Comparison of ENCODE assay signal across 9 mouse cellular contexts in the genomic region with DNA sequence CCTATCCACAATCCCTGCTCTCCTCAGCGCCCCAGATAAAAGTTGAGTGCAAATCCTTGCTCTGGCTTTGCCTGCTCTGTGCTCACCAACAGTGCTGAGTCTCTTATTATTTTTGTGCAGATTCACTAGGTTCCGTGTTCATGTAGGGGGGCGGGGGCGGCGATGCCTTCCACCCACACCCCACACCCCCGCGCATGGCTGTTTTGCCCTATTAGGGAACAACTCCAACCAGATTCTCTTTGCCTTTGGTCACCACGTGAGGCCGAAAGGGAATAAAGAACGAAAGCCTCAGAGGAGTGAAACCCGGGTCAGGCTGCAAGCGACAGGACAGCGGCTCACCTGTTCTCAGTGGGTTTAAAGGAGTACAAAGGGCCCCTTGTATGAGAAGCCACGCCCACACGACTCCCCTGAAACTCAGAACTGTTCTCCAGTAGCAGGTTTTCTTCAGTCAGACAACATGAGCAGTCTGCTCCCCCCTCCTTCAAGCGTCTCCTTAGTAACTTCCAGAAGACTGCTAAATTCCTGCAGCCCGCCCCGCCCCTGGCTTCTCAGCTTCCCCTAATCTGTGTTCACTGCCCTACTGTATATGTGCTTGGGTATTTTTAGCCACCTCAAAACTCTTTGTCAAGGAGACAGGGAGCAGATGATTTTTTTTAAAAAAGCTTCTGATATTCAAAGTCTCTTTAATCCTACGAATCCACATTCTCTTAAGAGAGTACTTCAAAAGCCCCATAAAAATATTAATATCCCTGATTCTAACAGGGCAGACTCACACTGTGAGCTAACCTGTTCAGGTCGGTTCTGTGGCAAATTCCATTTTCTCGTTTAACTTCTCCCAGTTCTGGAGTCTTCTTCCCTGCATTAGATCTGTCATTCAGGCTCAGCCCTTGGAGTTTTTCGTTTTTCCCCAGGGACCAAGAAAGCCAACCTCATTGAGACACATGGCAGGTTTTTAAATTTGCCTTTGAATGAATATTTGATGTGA.
DNase-seq lines count a peak whose midpoint lies in the region; ATAC-seq and TF ChIP-seq lines count a peak whose summit lies in the region.
"Had no signal": no experiment of that assay in that cellular context is flagged by ENCODE, and none has a peak within 500 bp of the region (broad histone marks: within the 10 kb centered on the region; RNA-seq: fewer than 3 reads in every experiment).

No protein-coding gene starts in this region.

- peaks cover 6% of the 10 kb centered on the region; the same call in 1 of the 2 replicates for H3K4me1 ChIP-seq in forebrain, embryonic 11.5 days (replicated peaks; ENCODE audit: control insufficient read depth, insufficient read depth, low read length)
- no peaks in the 10 kb centered on the region; the same call in 1 of the 2 replicates for H3K4me1 ChIP-seq in cerebellum, adult 2 months (ENCODE audit: control insufficient read depth, insufficient read depth, low read length)

- H3K27ac ChIP-seq in forebrain, embryonic 11.5 days (ENCODE audit: low read depth, low read length) = peak overlapping the region; percentile 75
- peak overlapping the region; percentile 93 for H3K27ac ChIP-seq in macrophage
- no peak overlapping the region for H3K27ac ChIP-seq in cerebellum, adult 2 months (ENCODE audit: insufficient read depth, low read length)

- 9% methylated on average over 22 of the region's 22 CpGs for WGBS in forebrain, embryonic 11.5 days
- 7% methylated on average over 22 of the region's 22 CpGs for WGBS in macrophage (ENCODE audit: missing documents)
- 12% methylated on average over 22 of the region's 22 CpGs for WGBS in cerebellum, adult 2 months

- H3K9me3 ChIP-seq in forebrain, embryonic 11.5 days (ENCODE audit: control insufficient read depth, low read length) = no peaks in the 10 kb centered on the region

- H3K4me3 ChIP-seq in forebrain, embryonic 11.5 days (ENCODE audit: low read depth, low read length) = peak overlapping the region; percentile 17; the same call in 1 of the 2 replicates
- peak overlapping the region; percentile 25 for H3K4me3 ChIP-seq in macrophage (ENCODE audit: inconsistent target)
- H3K4me3 ChIP-seq in cerebellum, adult 2 months (replicated peaks; ENCODE audit: insufficient read depth, low read depth, low read length) = no peak overlapping the region

- H3K79me2 ChIP-seq in macrophage (ENCODE audit: inconsistent target) = no peaks in the 10 kb centered on the region

- no peak for TF ChIP-seq POLR2A in cerebellum, adult 2 months (IDR thresholded peaks at IDR 0.05; ENCODE audit: borderline replicate concordance, insufficient read depth, low read length)

- no peaks in the 10 kb centered on the region for H3K36me3 ChIP-seq in forebrain, embryonic 11.5 days (ENCODE audit: control insufficient read depth, insufficient read depth, low read length)
- no peaks in the 10 kb centered on the region for H3K36me3 ChIP-seq in macrophage (ENCODE audit: inconsistent target)

- H3K9ac ChIP-seq in forebrain, embryonic 11.5 days (ENCODE audit: low read length) = peak overlapping the region; percentile 47

- no peak for TF ChIP-seq CTCF in cerebellum, adult 2 months (IDR thresholded peaks at IDR 0.05; ENCODE audit: borderline replicate concordance, insufficient read depth, low read depth, low read length)

- ATAC-seq in forebrain, embryonic 11.5 days (replicated peaks; ENCODE audit: low FRiP score) = peak; percentile 90

- intact Hi-C loops in heart, postnatal 25 days (cut with DNase I) = no loop called here

- H3K4me2 ChIP-seq in forebrain, embryonic 11.5 days (ENCODE audit: low read depth, low read length, severe bottlenecking) = peak overlapping the region; percentile 45

- H3K27me3 ChIP-seq in forebrain, embryonic 11.5 days (ENCODE audit: control insufficient read depth, insufficient read depth, low read length) = no peaks in the 10 kb centered on the region
- H3K27me3 ChIP-seq in cerebellum, adult 2 months (ENCODE audit: control insufficient read depth, insufficient read depth, low read length) = no peaks in the 10 kb centered on the region
- H3K27me3 ChIP-seq: CH12.LX had no signal

- peak; percentile 18 to 34 for DNase-seq in cerebellum, postnatal 14 days
- DNase-seq in cerebellum, adult 18-20 months = no peak
- peak; percentile 80 for DNase-seq in forebrain, embryonic 11.5 days (ENCODE audit: low spot score)
- peak; percentile 6 for DNase-seq in heart, postnatal 25 days (ENCODE audit: low spot score)
- peak; percentile 77 to 86 for DNase-seq in kidney, postnatal 4 days
- DNase-seq in right cerebral cortex, postnatal 14 days = peak; percentile 47
- no peak for DNase-seq in cerebellum, adult 2 months

Comparison
In these comparisons a context has a peak if more than half of its experiments do, and no peak if none do; other contexts are left out.
1. DNase-seq: peak in cerebellum, postnatal 14 days (2 of 2), forebrain, embryonic 11.5 days (single experiment), heart, postnatal 25 days (single experiment), kidney, postnatal 4 days (2 of 2) and right cerebral cortex, postnatal 14 days (single experiment); none in cerebellum, adult 18-20 months (0 of 2) and cerebellum, adult 2 months (0 of 2).